Mouse (Mus musculus) ES-E14 (cell line): Measurements from ENCODE around the gene Smyd3.

Experiments
- HCFC1 ChIP-seq: IDR thresholded peaks from 2 replicates; pipeline ENCODE4 v1.6.1; 2012; ENCODE audit warnings: low read length, inconsistent platforms, borderline replicate concordance; ENCODE audit not compliant: insufficient read depth
- MAFK ChIP-seq: IDR thresholded peaks from 2 replicates; pipeline ENCODE4 v1.6.1; 2014; ENCODE audit warnings: mild to moderate bottlenecking, low read depth, low read length, inconsistent platforms; ENCODE audit not compliant: insufficient read depth

DNA sequence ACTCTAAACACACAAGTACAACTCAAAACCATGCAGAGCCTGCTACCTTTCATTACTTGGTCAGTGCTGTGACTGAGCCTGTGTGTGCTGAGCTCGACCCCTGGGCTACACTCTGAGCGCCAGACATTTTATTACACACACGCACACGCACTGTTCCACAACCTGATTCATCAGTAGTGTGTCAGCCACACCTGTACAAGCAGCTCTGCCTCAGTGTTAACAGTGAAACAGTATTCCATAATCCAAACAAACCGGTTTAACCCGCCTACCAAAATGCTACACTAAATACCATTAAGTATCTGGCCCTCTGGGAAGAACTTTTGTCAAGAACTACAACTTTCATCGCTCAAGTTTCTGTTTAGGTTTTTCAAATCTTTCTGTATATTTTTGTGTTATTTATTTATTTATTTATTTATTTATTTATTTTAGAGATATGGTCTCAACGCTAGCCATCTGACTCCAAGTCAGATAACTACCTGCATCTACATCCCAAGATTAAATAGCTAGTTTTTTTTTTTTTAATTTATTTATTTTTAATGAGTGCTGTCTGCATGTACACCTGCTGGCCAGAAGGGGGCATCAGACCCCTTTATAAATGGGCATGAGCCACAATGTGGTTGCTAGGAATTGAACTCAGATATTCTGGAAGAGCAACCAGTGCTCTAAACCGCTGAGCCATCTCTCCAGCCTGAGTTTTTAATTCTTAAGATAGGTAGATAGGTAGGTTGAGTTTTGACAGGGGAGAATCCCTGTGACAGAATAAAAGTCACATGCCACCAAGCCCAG lies 11.1 kb downstream of the Smyd3 start:
- TF ChIP-seq HCFC1, result no peak
- no peak for TF ChIP-seq MAFK
